Mouse (Mus musculus) liver, embryonic 14.5 days (tissue): ENCODE measurements around the gene C2cd5.

Experiments used
- CTCF ChIP-seq: IDR thresholded peaks from 2 replicates; pipeline ENCODE4 v1.5.1; 2016; ENCODE audit warnings: antibody characterized with exemption, low read depth, control low read depth
- EP300 ChIP-seq: IDR thresholded peaks from 2 replicates; pipeline ENCODE4 v1.6.1; 2016; ENCODE audit warnings: antibody characterized with exemption, low read depth

DNA sequence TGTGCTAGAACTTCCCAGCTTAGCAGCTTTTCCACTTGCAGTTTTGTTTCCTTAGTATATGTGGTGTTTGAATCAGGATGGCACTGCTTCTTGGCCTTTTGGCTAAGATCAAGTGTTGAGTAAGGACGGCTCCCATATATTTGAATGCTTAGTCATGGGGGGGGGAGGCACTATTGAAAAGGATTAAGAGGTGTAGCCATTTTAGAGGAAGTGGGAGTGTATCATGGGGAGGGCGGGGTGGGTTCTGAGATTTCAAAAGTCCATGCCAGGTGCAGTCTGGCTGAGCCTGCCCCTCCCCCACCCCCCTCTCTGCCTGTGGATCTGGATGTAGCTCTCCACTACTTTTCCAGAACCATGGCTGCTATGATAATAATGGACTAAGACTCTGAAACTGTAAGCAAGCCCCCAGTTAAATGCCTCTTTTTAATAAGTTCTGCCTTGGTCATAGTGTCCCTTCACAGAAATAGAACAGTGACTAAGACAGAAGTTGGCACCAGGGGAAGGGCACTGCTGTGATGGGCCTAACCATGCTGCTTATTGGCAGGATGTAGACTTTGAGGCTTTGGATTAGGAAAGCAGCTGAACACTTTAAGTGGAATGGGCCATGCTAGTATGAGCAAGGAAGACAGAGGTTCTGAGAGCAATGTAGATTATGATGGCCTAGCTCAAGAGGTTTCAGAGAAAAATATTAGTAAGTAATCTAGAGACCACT lies 15.5 kb downstream of the C2cd5 start:
- TF ChIP-seq CTCF (no peak), EP300 (no peak)
